Mouse (Mus musculus) gastrocnemius, postnatal 14 days (tissue): ENCODE measurements around the gene Tgds. TPM values are rescaled to one million over a fixed set of nuclear protein-coding genes. Genes with fewer than 3 reads are reported as not detected.

Source experiments
- DNase-seq: peaks from one replicate; pipeline ENCODE4 v3.0.0; 2021; ENCODE audit warnings: mixed read lengths
- intact Hi-C: fragments of 180-260 bp; cut with DNase I; formaldehyde crosslinking; loops from one replicate; pipeline ENCODE4 v1.15.1; 2025; ENCODE audit warnings: low total_unique reads
- total RNA-seq, 2 experiments: library from RNA; stranded (reverse); gene quantifications; 2 replicates each; pipeline ENCODE4 v1.2.3; 2021

Tgds gene
- total RNA-seq, 2 experiments from 2014 or later, result 5.5 to 7.0 TPM

- no peak for DNase-seq
- intact Hi-C loops, result no loop called here
Measured at GRCm38 (mm10) chr14:118070100-118070499, 62.5 kb downstream of the Tgds start.

- peak; percentile 18 for DNase-seq
Measured at GRCm38 (mm10) chr14:118069439-118070079, 63.0 kb downstream of the Tgds start.

More at GRCm38 (mm10) chr14:118069439-118070079, 63.0 kb downstream of the Tgds start:
- intact Hi-C loops, result no loop called here

Other genes starting within 250 kb of the Tgds start
- gene Dct, start 80.5 kb downstream of the Tgds start, total RNA-seq, result 1 to 10 TPM in 1 of 2 experiments, under 1 TPM in 1; 0.42 to 1.1 TPM
- gene Gpr180, start 4.4 kb upstream of the Tgds start, total RNA-seq, result 10 to 100 TPM; 23.3 to 28.8 TPM
- gene Sox21, start 104.3 kb upstream of the Tgds start, total RNA-seq, result not detected
- not detected for gene Gm9376, start 134.2 kb upstream of the Tgds start, total RNA-seq